Mouse (Mus musculus) forebrain, embryonic 14.5 days (tissue): Measurements from ENCODE around the gene Timp3. TPM values are rescaled to one million over a fixed set of nuclear protein-coding genes. Genes with fewer than 3 reads are reported as not detected.

Experiments used
- ATAC-seq: fragments of 200-750 bp; cut with Nextera tagmentation; 2 replicates; pipeline ENCODE4 v1.8.0; 2017; ENCODE audit warnings: mild to moderate bottlenecking, moderate library complexity
- DNase-seq: peaks from one replicate; pipeline ENCODE4 v3.0.0-alpha.2; 2015; ENCODE audit warnings: low spot score
- H3K27ac ChIP-seq: fragments of 300-500 bp; sonication (generic); 2 replicates; pipeline ENCODE4 v1.5.1; 2014; ENCODE audit warnings: low read depth, mild to moderate bottlenecking, control low read depth, low read length, moderate library complexity
- H3K27me3 ChIP-seq: fragments of 300-500 bp; sonication (generic); replicated peaks from 2 replicates; pipeline ENCODE4 v1.6.1; 2014; ENCODE audit warnings: low read length, control low read depth, mixed read lengths; ENCODE audit not compliant: control insufficient read depth, insufficient read depth
- H3K36me3 ChIP-seq: fragments of 300-500 bp; sonication (generic); 2 replicates; pipeline ENCODE4 v1.6.1; 2014; ENCODE audit warnings: low read length, control low read depth; ENCODE audit not compliant: control insufficient read depth, insufficient read depth
- H3K4me1 ChIP-seq: fragments of 300-500 bp; sonication (generic); 2 replicates; pipeline ENCODE4 v1.6.1; 2014; ENCODE audit warnings: antibody characterized with exemption, low read length, control low read depth; ENCODE audit not compliant: control insufficient read depth, insufficient read depth
- H3K4me2 ChIP-seq: fragments of 300-500 bp; sonication (generic); 2 replicates; pipeline ENCODE4 v1.6.1; 2014; ENCODE audit warnings: mild to moderate bottlenecking, control low read depth, low read length
- H3K4me3 ChIP-seq: fragments of 300-500 bp; sonication (generic); 2 replicates; pipeline ENCODE4 v1.5.1; 2014; ENCODE audit warnings: low read depth, low read length, control low read depth
- H3K9ac ChIP-seq: fragments of 300-500 bp; sonication (generic); 2 replicates; pipeline ENCODE4 v1.6.1; 2014; ENCODE audit warnings: mild to moderate bottlenecking, low read length, control low read depth, moderate library complexity
- H3K9me3 ChIP-seq: fragments of 300-500 bp; sonication (generic); replicated peaks from 2 replicates; pipeline ENCODE4 v1.6.1; 2016; ENCODE audit warnings: low read length, control low read depth, mixed read lengths; ENCODE audit not compliant: control insufficient read depth
- WGBS: fragments of 180-500 bp; shearing (Covaris S2); extraction: QIAGEN DNeasy Blood & Tissue Kit; methylation state at CpG from one replicate; pipeline ENCODE4 v1.1.7; 2014; 5-methylcytosine and 5-hydroxymethylcytosine counted together
- polyA plus RNA-seq: library from polyadenylated mRNA; unstranded; fragments of >200 nt; fragmentation: Nextera tagmentation; extraction: Ambion mirVana; gene quantifications from 2 replicates; pipeline ENCODE4 v1.2.1, GENCODE M21; 2014

Timp3 gene
- polyA plus RNA-seq, 1 experiment from 2014 or later: 7.9 TPM

DNA sequence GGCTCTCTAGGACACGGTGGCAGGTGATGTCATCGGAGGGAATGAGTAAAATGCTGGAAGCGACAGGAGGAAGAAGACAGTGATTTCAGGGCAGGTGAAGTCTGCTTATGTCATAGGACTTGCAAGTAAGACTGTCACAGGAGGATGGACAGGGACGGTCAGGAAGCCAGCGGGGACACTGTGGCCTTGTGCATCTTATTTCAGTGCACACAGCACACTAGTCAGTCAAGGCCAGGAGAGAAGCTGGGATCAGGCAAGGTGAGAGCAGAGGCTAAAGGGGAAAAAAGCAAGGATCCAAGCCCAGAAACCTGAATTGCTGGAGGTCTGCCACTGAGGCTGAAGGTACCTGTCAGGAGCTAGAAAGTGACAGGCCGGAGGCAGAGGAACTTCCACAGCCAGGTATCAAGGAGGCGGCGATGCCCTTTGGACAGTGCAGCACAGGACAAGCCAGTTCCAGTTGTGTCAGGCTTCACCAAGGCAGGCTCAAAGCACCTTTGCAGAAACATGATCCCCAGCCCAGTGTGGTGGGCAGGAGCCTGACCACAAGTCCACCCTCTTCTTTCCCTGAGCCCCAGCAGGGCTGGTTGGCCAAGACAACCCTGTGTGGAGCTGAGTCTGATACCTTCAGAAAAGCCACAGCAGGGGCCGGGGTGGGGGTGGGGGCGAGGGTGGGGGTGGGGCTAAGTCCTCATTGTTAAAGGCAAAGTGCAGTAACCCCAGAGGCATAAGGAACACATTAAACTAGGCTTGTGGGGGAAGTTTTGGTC is 5.4 kb upstream of the Timp3 start:
- H3K4me2 ChIP-seq: no peak overlapping the region
- WGBS: 64% methylated on average over 10 of the region's 10 CpGs
- DNase-seq (no peak), ATAC-seq (no peak)
- peaks cover 3% of the 10 kb centered on the region; the same call in 1 of the 2 replicates for H3K4me1 ChIP-seq
- H3K27ac ChIP-seq: no peak overlapping the region
- H3K9ac ChIP-seq: no peak overlapping the region
- no peak overlapping the region for H3K4me3 ChIP-seq
- H3K27me3 ChIP-seq: no peaks in the 10 kb centered on the region
- no peaks in the 10 kb centered on the region for H3K36me3 ChIP-seq
- no peaks in the 10 kb centered on the region for H3K9me3 ChIP-seq

- WGBS: 29% methylated on average over 13 of the region's 13 CpGs
- Histone ChIP-seq H3K27ac (no peak overlapping the region), H3K4me2 (peak overlapping the region; percentile 42), H3K9ac (peak overlapping the region; percentile 48), H3K4me1 (peaks cover 8% of the 10 kb centered on the region; the same call in 1 of the 2 replicates), H3K36me3 (no peaks in the 10 kb centered on the region), H3K27me3 (no peaks in the 10 kb centered on the region), H3K9me3 (no peaks in the 10 kb centered on the region), H3K4me3 (peak overlapping the region; percentile 10; the same call in 1 of the 2 replicates)
- ATAC-seq (0 out of 2 replicates have a peak, but pooled peaks have one; percentile 6), DNase-seq (no peak)
These were observed 4.6 kb upstream of the Timp3 start for GRCm38 (mm10) chr10:86295454-86296098.

GRCm38 (mm10) chr10:86296111-86296510 is 4.1 kb upstream of the Timp3 start:
- no peak overlapping the region for H3K27ac ChIP-seq
- peak overlapping the region; percentile 48 for H3K9ac ChIP-seq
- H3K4me1 ChIP-seq: peaks cover 13% of the 10 kb centered on the region
- ATAC-seq: peak; percentile 68
- no peaks in the 10 kb centered on the region for H3K9me3 ChIP-seq
- H3K4me3 ChIP-seq: peak overlapping the region; percentile 10; the same call in 1 of the 2 replicates
- 5% methylated on average over 14 of the region's 14 CpGs for WGBS
- peak; percentile 78 for DNase-seq
- H3K4me2 ChIP-seq: peak overlapping the region; percentile 42
- H3K36me3 ChIP-seq: no peaks in the 10 kb centered on the region
- no peaks in the 10 kb centered on the region for H3K27me3 ChIP-seq

DNA sequence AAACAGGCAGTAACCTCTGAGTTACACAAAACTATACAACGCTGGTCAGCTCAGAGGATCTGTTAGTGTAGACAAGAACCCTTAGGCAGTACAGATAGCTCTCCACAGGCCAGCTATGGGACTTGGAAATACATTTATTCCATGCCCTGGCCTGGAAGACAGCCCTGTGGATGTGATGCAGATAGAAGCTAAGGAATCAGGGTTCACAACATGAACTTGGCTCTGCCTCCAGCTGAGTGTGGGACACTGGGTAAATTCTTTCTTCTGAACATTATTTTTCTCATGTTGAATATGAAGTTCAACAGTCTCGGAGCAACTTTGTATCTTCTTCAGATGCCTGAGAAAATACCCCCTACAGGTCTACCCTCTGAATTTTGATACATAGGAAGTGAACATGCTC is 2.9 kb upstream of the Timp3 start:
- Histone ChIP-seq H3K9me3 (no peaks in the 10 kb centered on the region), H3K4me3 (no peak overlapping the region), H3K27ac (no peak overlapping the region), H3K36me3 (no peaks in the 10 kb centered on the region), H3K9ac (no peak overlapping the region), H3K4me1 (peaks cover 15% of the 10 kb centered on the region), H3K27me3 (no peaks in the 10 kb centered on the region), H3K4me2 (no peak overlapping the region)
- ATAC-seq (no peak), DNase-seq (no peak)
- 90% methylated on average over 2 of the region's 2 CpGs for WGBS

GRCm38 (mm10) chr10:86298326-86298725 is 1.8 kb upstream of the Timp3 start:
- 52% methylated on average over 6 of the region's 6 CpGs for WGBS
- no peak overlapping the region for H3K4me3 ChIP-seq
- H3K27ac ChIP-seq: no peak overlapping the region
- DNase-seq (no peak), ATAC-seq (no peak)
- H3K4me2 ChIP-seq: no peak overlapping the region
- H3K27me3 ChIP-seq: no peaks in the 10 kb centered on the region
- H3K9ac ChIP-seq: no peak overlapping the region
- no peaks in the 10 kb centered on the region for H3K36me3 ChIP-seq
- no peaks in the 10 kb centered on the region for H3K9me3 ChIP-seq
- H3K4me1 ChIP-seq: peaks cover 23% of the 10 kb centered on the region

DNA sequence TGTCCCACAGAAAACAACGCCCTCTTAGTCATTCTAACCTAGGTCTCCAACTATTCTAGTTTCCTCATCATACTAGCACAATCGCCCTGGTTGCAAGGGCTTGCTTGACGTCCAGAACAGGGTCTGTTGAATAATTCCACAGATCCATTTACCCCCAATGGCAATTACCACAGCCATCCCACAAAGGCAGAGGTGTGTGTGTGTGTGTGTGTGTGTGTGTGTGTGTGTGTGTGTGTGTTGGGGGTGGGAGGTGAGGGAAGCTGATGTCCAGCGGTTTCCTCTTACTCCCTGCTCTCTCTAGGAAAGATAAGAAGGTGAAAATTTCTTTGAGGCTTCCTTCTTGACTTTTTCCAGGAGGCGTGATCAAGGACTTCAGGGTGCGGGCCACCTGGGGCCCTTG is 377 bp upstream of the Timp3 start:
- Histone ChIP-seq H3K27me3 (no peaks in the 10 kb centered on the region), H3K9me3 (no peaks in the 10 kb centered on the region), H3K36me3 (no peaks in the 10 kb centered on the region), H3K4me1 (peaks cover 33% of the 10 kb centered on the region), H3K9ac (peak overlapping the region; percentile 68), H3K27ac (no peak overlapping the region), H3K4me3 (peak overlapping the region; percentile 52), H3K4me2 (peak overlapping the region; percentile 98)
- DNase-seq: no peak
- no peak for ATAC-seq
- 38% methylated on average over 6 of the region's 6 CpGs for WGBS

DNA sequence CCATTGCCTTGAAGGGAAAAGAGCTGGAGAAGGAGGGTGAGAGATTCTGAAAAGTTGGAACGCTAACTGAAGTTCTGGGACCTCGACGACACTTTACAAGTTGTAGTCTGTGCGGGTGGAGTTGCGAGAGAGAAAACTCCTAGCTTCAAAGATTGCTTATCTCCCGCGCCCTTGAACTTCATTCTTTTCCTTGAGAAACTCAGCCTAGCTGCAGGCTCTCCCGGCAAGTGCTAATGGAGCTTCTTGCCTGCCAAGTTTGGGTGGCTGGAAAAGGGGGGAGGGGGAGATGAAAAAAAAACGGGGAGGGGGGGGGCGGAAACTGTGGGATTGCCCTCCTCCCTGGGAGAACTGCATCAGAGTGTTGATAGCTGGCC is 932 bp downstream of the Timp3 start:
- DNase-seq: peak; percentile 36

DNA sequence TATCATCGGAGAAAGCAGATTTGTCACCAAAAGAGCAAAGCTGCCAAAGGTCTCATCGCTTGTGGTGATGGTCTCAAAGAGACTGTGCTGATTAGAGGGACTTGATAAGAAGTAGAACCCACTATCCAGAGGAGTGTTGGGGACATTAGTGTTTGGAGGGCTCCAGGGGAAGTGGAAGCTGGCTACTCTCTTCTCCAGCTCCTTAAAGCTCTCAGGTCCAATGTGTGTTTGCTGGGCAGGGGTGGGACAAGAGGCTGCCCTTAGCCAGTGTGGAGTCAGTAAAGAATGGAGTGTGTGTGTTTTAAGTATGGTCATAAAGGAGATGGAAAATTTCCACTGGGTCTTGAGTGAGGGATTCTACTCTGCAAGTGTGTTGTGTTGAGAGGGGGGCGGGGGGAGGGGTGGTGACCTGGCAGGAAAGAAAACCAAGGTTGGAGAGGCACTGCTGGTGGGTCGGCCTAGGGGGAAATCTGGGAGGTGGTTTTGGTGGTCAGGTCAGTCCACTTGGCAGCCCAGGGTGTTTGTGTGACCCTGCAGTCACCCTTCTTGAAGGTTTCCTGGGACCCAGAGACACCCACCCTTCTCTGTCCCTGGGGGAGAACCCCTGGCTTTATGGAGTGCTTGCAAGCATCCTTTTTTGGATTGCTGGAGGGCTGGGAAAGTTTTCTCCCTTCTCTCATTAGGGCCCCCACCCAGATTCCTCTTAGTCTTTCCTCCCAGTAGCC is 1.6 kb downstream of the Timp3 start:
- peak overlapping the region; percentile 68; the same call in 1 of the 2 replicates for H3K9ac ChIP-seq
- no peaks in the 10 kb centered on the region for H3K9me3 ChIP-seq
- 26% methylated on average over 4 of the region's 4 CpGs for WGBS
- H3K27ac ChIP-seq: no peak overlapping the region
- no peaks in the 10 kb centered on the region for H3K36me3 ChIP-seq
- ATAC-seq: no peak
- H3K27me3 ChIP-seq: no peaks in the 10 kb centered on the region
- H3K4me3 ChIP-seq: peak overlapping the region; percentile 52
- peak overlapping the region; percentile 98 for H3K4me2 ChIP-seq
- H3K4me1 ChIP-seq: peaks cover 31% of the 10 kb centered on the region
- DNase-seq: no peak

More for the DNA sequence above, 932 bp downstream of the Timp3 start:
- Histone ChIP-seq H3K36me3 (no peaks in the 10 kb centered on the region), H3K27ac (no peak overlapping the region), H3K9me3 (no peaks in the 10 kb centered on the region), H3K4me2 (peak overlapping the region; percentile 98), H3K9ac (peak overlapping the region; percentile 68), H3K4me3 (peak overlapping the region; percentile 52), H3K27me3 (no peaks in the 10 kb centered on the region), H3K4me1 (peaks cover 31% of the 10 kb centered on the region)
- WGBS: 1% methylated on average over 9 of the region's 10 CpGs
- no peak for ATAC-seq
